Mouse (Mus musculus): ENCODE results near the gene Lrp6.

GRCm38 (mm10) chr6:134515416-134515815 is 51.3 kb downstream of the Lrp6 start:
- TF ChIP-seq CTCF (IDR thresholded peaks at IDR 0.05; ENCODE audit: low read depth, low read length) (no peak), GATA2 (IDR thresholded peaks at IDR 0.05; ENCODE audit: borderline replicate concordance, low read depth, low read length) (no peak), TAL1 (conservative IDR thresholded peaks at IDR 0.05; ENCODE audit: low read depth, low read length) (no peak), GATA1 (IDR thresholded peaks at IDR 0.05; ENCODE audit: borderline replicate concordance, low read length) (no peak), POLR2AphosphoS5 (IDR thresholded peaks at IDR 0.05; ENCODE audit: insufficient replicate concordance, low read depth, low read length) (no peak)
